Mouse (Mus musculus) liver, embryonic 16.5 days (tissue): ENCODE results near the gene Cd300ld3. TPM values are rescaled to one million over a fixed set of nuclear protein-coding genes. Genes with fewer than 3 reads are reported as not detected.
A peak's percentile ranks its signal among the peaks of the same experiment; 100 is the strongest.
"Not testable (repeated sequence)": the region's sequence is repeated elsewhere in the genome, so short reads cannot be mapped to it uniquely, and the experiment has no call there.

Experiments used
- ATAC-seq: fragments of 200-750 bp; cut with Nextera tagmentation; 2 replicates; pipeline ENCODE4 v1.8.0; 2017; ENCODE audit warnings: low read depth, mild to moderate bottlenecking, moderate number of reproducible peaks, moderate library complexity
- H3K27ac ChIP-seq: fragments of 300-500 bp; sonication (generic); 2 replicates; pipeline ENCODE4 v1.5.1; 2014; ENCODE audit warnings: mild to moderate bottlenecking, low read length
- H3K27me3 ChIP-seq: fragments of 300-500 bp; sonication (generic); 2 replicates; pipeline ENCODE4 v1.6.1; 2014; ENCODE audit warnings: low read depth, low read length, mixed read lengths; ENCODE audit not compliant: control insufficient read depth, insufficient read depth
- H3K36me3 ChIP-seq: fragments of 300-500 bp; sonication (generic); 2 replicates; pipeline ENCODE4 v1.6.1; 2014; ENCODE audit warnings: mild to moderate bottlenecking; ENCODE audit not compliant: control insufficient read depth, insufficient read depth
- H3K4me1 ChIP-seq: fragments of 300-500 bp; sonication (generic); 2 replicates; pipeline ENCODE4 v1.6.1; 2014; ENCODE audit warnings: low read depth, low read length, mixed read lengths; ENCODE audit not compliant: control insufficient read depth
- H3K4me2 ChIP-seq: fragments of 300-500 bp; sonication (generic); 2 replicates; pipeline ENCODE4 v1.6.1; 2014; ENCODE audit warnings: low read depth, low read length, mixed read lengths
- H3K4me3 ChIP-seq: fragments of 300-500 bp; sonication (generic); 2 replicates; pipeline ENCODE4 v1.5.1; 2014; ENCODE audit warnings: low read depth, mild to moderate bottlenecking, low read length
- H3K9ac ChIP-seq: fragments of 300-500 bp; sonication (generic); 2 replicates; pipeline ENCODE4 v1.6.1; 2014; ENCODE audit warnings: low read depth, low read length
- H3K9me3 ChIP-seq: fragments of 300-500 bp; sonication (generic); replicated peaks from 2 replicates; pipeline ENCODE4 v1.6.1; 2016; ENCODE audit warnings: low read length; ENCODE audit not compliant: control insufficient read depth
- WGBS: fragments of 180-500 bp; shearing (Covaris S2); extraction: QIAGEN DNeasy Blood & Tissue Kit; methylation state at CpG from one replicate; pipeline ENCODE4 v1.1.7; 2014; ENCODE audit not compliant: insufficient replicate concordance; 5-methylcytosine and 5-hydroxymethylcytosine counted together
- polyA plus RNA-seq: library from polyadenylated mRNA; unstranded; fragments of >200 nt; fragmentation: Nextera tagmentation; extraction: Ambion mirVana; gene quantifications from 2 replicates; pipeline ENCODE4 v1.2.1, GENCODE M21; 2015

Cd300ld3 gene
- polyA plus RNA-seq, 1 experiment from 2014 or later, result not detected

DNA sequence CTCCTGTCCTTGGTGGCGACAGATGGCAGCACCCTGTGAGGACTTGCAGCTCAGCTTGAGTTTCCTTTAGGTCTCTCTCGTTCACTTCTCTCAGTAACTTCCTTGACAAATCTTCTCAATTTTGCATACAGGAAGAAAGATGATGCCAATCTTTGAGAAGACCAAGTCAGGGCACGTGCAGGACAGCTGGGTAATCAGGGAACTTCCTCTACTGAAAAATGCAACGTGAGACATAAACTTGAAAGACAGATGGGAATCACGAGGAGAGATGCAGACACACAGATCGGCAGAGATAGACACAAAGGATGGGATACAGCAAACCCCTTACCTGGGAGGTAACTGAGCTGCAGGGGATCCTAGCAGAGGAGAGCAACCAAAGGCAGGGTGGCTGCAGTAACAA is 21.3 kb downstream of the Cd300ld3 start, which contains the start of gene Cd300ld4:
Cd300ld4 (minus strand) TSS at position 101 of the 400 bp plus-strand sequence.
- ATAC-seq, H3K36me3 ChIP-seq, H3K4me3 ChIP-seq: not testable (repeated sequence)

DNA sequence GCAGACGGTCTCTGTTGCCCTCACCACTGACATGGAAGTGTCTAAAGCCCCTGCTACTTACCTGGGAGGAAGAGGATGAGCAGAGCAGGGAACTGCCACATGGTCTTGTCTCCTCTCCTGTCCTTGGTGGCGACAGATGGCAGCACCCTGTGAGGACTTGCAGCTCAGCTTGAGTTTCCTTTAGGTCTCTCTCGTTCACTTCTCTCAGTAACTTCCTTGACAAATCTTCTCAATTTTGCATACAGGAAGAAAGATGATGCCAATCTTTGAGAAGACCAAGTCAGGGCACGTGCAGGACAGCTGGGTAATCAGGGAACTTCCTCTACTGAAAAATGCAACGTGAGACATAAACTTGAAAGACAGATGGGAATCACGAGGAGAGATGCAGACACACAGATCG is 32.1 kb downstream of the Cd300ld3 start, which contains the start of gene Cd300ld2:
Cd300ld2 (minus strand) TSS at position 101 of the 400 bp plus-strand sequence.
- no CpG with 5 or more reads among the region's 7 CpGs for WGBS
- not testable (repeated sequence) for H3K27me3 ChIP-seq, ATAC-seq, H3K9me3 ChIP-seq, H3K27ac ChIP-seq, H3K4me1 ChIP-seq, H3K36me3 ChIP-seq, H3K9ac ChIP-seq, H3K4me2 ChIP-seq, H3K4me3 ChIP-seq

More for the DNA sequence above, 21.3 kb downstream of the Cd300ld3 start, which contains the start of gene Cd300ld4:
- not testable (repeated sequence) for H3K27ac ChIP-seq, H3K9ac ChIP-seq, H3K4me2 ChIP-seq, H3K4me1 ChIP-seq, H3K9me3 ChIP-seq, H3K27me3 ChIP-seq
- WGBS, result no CpG with 5 or more reads among the region's 6 CpGs

DNA sequence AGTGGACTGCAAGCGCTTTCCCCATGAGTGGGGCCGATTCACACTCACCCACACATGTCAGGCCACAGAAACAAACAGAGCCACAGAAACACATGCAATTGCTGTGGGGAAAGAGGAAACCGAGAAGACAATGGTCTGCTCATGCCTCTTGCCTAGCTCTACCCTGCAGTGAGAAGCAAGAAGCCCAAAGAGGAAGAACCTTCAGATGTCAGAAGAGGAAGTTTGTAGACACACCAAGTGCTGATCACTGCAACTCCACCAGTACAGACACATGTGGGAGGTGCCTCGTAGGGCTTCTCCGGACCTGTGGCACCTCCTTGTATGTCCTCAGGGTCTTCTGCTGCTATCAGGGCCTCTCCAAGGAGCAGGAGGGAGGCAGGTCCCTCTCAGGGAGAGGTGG is 44.1 kb downstream of the Cd300ld3 start:
- no peaks in the 10 kb centered on the region for H3K36me3 ChIP-seq
- 22% methylated on average over 5 of the region's 5 CpGs for WGBS
- no peak overlapping the region for H3K9ac ChIP-seq
- peak overlapping the region; percentile 72 for H3K27ac ChIP-seq
- no peaks in the 10 kb centered on the region for H3K4me1 ChIP-seq
- no peak overlapping the region for H3K4me3 ChIP-seq
- no peaks in the 10 kb centered on the region for H3K9me3 ChIP-seq
- H3K27me3 ChIP-seq, result no peaks in the 10 kb centered on the region
- ATAC-seq, result peak; percentile 54
- H3K4me2 ChIP-seq, result no peak overlapping the region

DNA sequence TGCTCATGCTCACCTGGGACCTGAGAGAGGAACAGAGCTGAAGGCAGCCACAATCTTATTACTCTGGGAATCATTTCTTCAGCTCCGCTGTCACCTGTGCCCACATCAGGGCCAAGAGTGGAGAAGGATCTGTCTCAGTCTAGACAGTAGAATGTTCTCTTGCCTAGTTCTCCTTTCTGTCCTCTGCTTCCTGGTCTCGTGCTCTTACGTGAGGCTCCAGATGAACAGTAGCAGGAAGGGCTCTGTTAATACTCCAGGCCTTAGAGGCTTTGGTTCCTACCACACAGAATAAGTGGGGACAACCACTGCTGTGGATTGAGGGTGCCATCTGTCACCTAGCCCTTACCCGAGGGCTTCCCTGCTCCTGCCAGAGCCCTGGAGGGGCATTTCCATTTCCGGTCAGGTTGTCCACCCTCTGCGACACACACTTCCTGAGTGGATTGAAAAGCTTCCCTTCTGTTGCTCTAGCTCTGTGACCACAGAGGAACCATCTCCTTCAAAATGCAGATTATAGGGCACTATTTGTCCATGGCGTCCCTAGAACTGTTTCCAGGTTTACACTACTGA is 46.7 kb downstream of the Cd300ld3 start, which contains the start of gene Cd300c2:
Cd300c2 (minus strand) TSS at position 407 of the 567 bp plus-strand sequence.
- Histone ChIP-seq H3K36me3 (no peaks in the 10 kb centered on the region), H3K9ac (no peak within 1 kb of the TSS), H3K9me3 (no peaks in the 10 kb centered on the region), H3K27ac (no peak within 1 kb of the TSS), H3K4me2 (no peak within 1 kb of the TSS), H3K4me3 (no peak within 1 kb of the TSS; the same call in 1 of the 2 replicates), H3K4me1 (no peaks in the 10 kb centered on the region), H3K27me3 (no peaks in the 10 kb centered on the region)
- WGBS, result 28% methylated on average over 7 of the region's 7 CpGs
- no peak for ATAC-seq

Other genes with a start within 250 kb of the Cd300ld3 start
- gene Gpr142, start 249.5 kb downstream of the Cd300ld3 start, polyA plus RNA-seq, result not detected in 2 replicates
- gene Gprc5c, start 197.3 kb downstream of the Cd300ld3 start, polyA plus RNA-seq, result 19.5 and 20.2 TPM in 2 replicates
- 5.9 and 6.2 TPM in 2 replicates for gene Cd300a, start 158.4 kb downstream of the Cd300ld3 start, polyA plus RNA-seq
- gene Cd300lb, start 114.0 kb downstream of the Cd300ld3 start, polyA plus RNA-seq, result 1.5 and 1.9 TPM in 2 replicates
- gene Cd300c, start 79.3 kb downstream of the Cd300ld3 start, polyA plus RNA-seq, result 0.14 TPM in 1 of 2 replicates, not detected in the other
- gene Cd300ld, start 58.5 kb downstream of the Cd300ld3 start, polyA plus RNA-seq, result 0.97 and 1.3 TPM in 2 replicates
- 9.8 and 11.1 TPM in 2 replicates for gene Cd300c2, start 46.5 kb downstream of the Cd300ld3 start, polyA plus RNA-seq
- not detected in 2 replicates for gene Cd300ld2, start 32.2 kb downstream of the Cd300ld3 start, polyA plus RNA-seq
- not detected in 2 replicates for gene Cd300ld4, start 21.4 kb downstream of the Cd300ld3 start, polyA plus RNA-seq
- not detected in 2 replicates for gene Cd300ld5, start 10.6 kb downstream of the Cd300ld3 start, polyA plus RNA-seq
- gene Cd300e, start 13.8 kb upstream of the Cd300ld3 start, polyA plus RNA-seq, result 0.46 and 0.79 TPM in 2 replicates
- gene Rab37, start 43.0 kb upstream of the Cd300ld3 start, polyA plus RNA-seq, result 2.3 and 2.4 TPM in 2 replicates
- 4.0 and 5.5 TPM in 2 replicates for gene Cd300lf, start 85.6 kb upstream of the Cd300ld3 start, polyA plus RNA-seq
- 78.8 and 88.7 TPM in 2 replicates for gene Slc9a3r1, start 114.9 kb upstream of the Cd300ld3 start, polyA plus RNA-seq
- 5.9 and 6.4 TPM in 2 replicates for gene Tmem104, start 139.1 kb upstream of the Cd300ld3 start, polyA plus RNA-seq
- gene Nat9, start 139.4 kb upstream of the Cd300ld3 start, polyA plus RNA-seq, result 12.7 TPM in 2 replicates
- gene Grin2c, start 218.8 kb upstream of the Cd300ld3 start, polyA plus RNA-seq, result 0.05 and 0.09 TPM in 2 replicates
- 19.5 and 21.7 TPM in 2 replicates for gene Fdxr, start 228.6 kb upstream of the Cd300ld3 start, polyA plus RNA-seq
- gene Fads6, start 249.3 kb upstream of the Cd300ld3 start, polyA plus RNA-seq, result 4.4 and 4.5 TPM in 2 replicates